Mouse (Mus musculus): ENCODE data around the gene Jak2. TPM values are rescaled to one million over a fixed set of nuclear protein-coding genes. Genes with fewer than 3 reads are reported as not detected.

Gene Jak2
- total RNA-seq (2021) = 10 to 100 TPM; 24.1 to 27.8 TPM
- long read RNA-seq, experiment 1, full-length matches to known transcripts = 11 of 23 reads
- long read RNA-seq, experiment 1, partial matches to known transcripts = 5 of 23 reads
- long read RNA-seq, experiment 1, other reads (novel, unspliced or antisense) = 7 of 23 reads
- long read RNA-seq, experiment 2, full-length matches to known transcripts = 16 of 22 reads
- long read RNA-seq, experiment 2, partial matches to known transcripts = 0 of 22 reads
- long read RNA-seq, experiment 2, other reads (novel, unspliced or antisense) = 6 of 22 reads

DNA sequence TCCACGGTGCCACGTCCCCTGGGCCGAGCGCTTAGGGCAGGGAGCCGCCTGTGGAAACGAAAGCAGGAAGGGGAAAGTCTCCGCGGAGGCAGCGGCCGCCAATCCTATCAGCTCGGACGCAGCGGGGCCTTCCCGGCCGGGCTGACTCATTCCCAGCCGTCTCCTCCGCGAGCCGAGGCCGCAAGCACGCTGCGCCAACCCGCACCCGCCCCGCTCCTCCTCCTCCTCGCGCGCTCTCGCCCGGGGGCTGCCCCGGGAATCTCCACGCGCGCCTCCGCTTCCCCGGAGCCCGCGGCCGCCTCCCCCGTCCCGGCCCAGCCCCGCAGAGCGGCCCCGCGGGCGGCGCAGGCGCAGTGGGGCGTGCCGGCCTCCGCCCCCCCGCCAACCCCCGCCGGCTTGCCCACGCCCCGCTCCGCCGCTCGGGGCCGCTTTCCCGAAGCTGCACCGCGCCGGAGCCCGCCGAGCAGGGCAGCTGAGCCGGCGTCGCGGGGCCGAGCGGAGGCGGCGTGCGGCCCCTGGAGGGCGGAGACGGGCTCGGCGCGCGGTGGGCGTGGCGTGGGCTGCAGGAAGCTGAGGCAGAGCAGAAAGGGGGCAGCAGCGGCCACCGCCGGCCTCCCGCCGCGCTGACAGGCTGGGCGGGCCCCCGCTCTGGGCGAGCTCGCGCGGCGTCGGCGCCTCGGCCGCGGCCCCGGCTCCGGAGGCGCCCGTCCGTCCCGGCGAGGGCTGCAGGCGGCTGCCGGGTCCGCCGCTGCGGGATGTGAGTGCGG, at the start of gene Jak2:
Gene Jak2 (plus strand): TSS at position 638 of the 767 bp plus-strand sequence.
- peak; percentile 84 to 89 for DNase-seq (ENCODE audit: low spot score in 2 of 2)
- intact Hi-C loops (cut with DNase I) = loop anchor here (1.0 to 10.0 kb wide), 4 partner anchors 109 to 204 kb away; partner anchors contain the start of genes Ak3 and Rcl1

DNA sequence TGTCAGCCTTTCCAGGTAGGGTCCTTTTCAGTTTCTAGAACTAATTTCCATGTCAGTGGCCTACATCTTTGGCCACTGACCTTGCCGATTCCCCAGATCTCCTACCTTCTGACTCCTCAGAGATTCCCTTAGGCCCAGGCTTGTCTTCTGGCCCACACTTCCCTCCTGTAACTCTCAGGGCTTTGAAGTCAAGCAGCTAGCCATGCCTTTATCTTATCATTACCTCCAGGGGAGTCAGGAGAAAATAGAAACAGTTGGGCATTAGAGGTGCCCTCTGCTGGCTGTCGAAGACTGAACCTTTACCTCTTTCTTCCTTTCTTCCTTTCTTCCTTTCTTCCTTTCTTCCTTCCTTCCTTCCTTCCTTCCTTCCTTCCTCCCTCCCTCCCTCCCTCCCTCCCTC, 48.3 kb upstream of the Jak2 start:
- intact Hi-C loops (cut with DNase I) = no loop called here
- no peak for DNase-seq (ENCODE audit: low spot score in 2 of 2)

DNA sequence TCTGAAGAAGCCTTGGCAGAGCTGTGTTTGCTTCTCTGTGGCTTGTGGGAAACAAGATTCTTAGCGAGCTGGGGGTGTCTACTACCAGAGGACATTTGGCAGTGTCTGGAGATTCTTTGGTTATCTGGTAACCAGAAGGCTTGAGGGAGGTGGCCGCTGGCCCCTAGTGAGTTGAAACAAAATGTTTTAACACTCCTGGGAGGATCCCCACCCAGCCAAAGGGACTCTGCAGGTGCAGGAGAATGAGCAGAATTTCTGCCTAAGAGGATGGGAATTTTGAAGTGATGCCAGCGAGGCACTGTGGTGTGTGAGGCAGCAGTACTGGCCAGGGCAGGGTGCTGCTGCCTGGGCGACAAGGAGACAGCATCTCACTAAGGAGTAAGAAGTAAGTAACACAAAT, 47.0 kb upstream of the Jak2 start:
- intact Hi-C loops (cut with DNase I) = no loop called here

DNA sequence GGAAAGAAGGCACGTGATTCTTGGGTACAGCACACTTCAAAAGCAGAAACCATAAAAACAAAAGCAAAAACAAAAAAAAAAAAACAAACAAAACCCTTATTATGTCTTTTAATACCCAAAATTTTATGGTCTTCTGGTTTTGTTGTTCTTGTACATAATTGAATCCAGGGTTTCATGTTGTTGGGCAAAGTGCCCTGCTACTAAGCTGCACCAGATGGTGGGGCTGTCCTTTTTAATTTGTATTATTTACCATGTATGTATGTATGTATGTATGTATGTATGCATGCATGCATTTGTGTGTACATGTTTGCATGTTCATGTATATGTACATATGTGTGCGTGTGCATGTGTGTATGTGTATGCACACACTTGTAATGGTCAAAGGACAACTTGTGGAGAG, 46.4 kb upstream of the Jak2 start:
- no peak for DNase-seq (ENCODE audit: low spot score in 2 of 2)
- intact Hi-C loops (cut with DNase I) = no loop called here

More for the DNA sequence above, 47.0 kb upstream of the Jak2 start:
- DNase-seq (ENCODE audit: low spot score in 2 of 2) = no peak

DNA sequence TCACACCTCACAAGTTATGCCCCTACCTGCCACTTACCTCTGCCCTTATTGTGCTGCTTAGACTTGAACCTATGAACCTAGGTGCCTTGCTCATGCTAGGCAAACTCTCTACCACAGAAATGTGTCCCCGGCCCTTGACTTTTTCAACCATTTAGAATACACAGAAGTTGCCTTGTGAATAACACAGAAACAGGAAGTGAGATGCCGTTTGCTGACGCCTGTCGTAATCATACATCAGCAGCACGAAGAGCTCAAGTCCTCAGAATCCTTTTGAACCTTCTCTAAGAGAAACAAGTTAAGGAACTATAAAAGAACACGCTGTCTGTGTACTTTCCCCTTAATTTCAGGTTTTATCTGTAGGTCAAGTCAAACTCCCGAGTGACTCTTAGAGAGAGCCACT, 41.7 kb upstream of the Jak2 start:
- intact Hi-C loops (cut with DNase I) = no loop called here
- DNase-seq (ENCODE audit: low spot score in 2 of 2) = no peak

DNA sequence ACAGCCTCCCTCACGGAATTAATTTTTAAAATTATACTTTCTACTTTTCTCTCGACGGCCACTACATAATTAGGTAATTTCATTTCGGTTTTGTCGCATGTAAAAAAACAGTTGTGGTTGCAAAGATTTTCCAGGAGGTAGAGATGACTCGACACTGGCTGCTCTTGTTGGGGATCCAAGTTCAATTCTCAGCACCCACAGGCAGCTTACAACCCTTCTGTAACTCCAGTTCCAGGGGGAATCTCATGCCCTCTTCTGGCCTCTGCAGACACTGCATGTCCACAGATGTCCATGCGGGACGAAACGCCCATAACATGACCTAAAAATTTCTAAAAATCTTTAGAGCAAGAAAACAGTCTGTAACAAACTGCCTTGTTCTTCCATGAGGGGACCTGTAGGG, 41.3 kb upstream of the Jak2 start:
- no peak for DNase-seq (ENCODE audit: low spot score in 2 of 2)
- intact Hi-C loops (cut with DNase I) = no loop called here

DNA sequence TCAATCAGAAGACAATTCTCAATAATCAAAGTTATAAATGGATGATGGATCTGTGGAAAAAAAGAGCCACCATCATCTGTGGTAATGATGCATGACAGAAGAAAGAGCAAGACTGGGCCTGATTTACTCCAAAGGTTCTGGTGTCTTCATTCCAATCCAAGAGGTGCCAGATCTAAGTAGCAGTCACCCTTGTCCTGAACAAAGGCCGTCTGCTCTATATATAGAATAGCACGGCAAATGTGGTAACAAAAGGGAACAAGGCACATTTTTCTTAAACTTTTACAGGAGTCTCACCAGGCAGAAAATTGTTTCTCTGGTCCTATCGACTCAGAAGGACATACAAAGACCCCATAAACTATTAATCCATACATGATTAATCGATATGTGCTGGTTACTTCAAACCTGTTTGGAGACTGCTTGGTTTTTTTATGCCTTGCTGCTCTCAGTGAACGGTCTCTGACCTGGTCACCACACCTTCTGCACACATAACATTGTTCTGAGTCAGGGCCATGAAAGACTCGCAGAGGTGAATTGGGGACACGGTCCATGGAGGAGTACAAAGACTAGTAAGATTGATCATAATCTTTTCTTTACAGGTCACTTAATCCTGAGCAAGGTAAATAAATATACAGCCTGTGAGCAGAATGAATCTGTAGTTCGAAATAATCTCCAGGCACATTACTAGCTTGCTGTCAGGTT, 35.7 kb upstream of the Jak2 start:
- intact Hi-C loops (cut with DNase I) = no loop called here

DNA sequence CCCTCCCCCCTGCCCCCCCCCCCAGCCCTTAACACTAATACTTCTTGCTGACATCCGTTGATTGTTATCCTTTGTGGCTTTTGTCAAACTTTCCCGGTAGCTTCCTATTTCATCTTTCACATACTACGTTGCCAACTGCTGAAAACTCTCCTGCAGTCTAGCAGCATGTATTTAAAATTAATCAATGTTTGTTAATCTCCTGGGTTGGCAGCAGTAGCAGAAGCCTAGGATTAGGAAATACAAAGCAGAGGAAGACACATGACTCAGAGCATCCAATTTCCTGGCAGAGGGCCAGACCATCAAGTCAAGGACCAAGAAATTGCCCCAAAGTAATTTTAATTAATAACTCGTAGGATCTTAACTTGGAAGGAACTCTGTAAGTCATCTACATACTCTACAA, 29.8 kb upstream of the Jak2 start:
- no peak for DNase-seq (ENCODE audit: low spot score in 2 of 2)
- intact Hi-C loops (cut with DNase I) = no loop called here

More for the DNA sequence above, 35.7 kb upstream of the Jak2 start:
- DNase-seq (ENCODE audit: low spot score in 2 of 2) = no peak

DNA sequence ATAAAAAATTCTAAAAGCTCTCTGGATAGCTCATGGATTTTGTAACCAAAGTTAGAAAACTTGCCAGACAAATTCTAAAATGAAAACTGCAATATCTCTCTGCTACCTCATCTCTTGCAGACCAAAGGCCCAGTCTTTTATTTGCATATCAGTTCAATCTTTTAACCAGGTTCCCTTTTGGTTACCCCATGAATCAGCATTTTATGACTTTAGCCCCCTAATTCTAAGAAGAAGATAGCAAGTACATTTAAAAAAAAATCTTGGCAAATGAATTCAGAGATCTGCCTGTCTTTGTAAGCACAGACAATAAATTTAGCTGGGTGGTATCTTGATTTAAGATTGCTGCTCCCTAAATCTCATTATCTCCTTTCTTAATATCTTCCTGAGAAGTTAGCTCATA, 26.7 kb upstream of the Jak2 start:
- DNase-seq (ENCODE audit: low spot score in 2 of 2) = no peak
- intact Hi-C loops (cut with DNase I) = no loop called here

DNA sequence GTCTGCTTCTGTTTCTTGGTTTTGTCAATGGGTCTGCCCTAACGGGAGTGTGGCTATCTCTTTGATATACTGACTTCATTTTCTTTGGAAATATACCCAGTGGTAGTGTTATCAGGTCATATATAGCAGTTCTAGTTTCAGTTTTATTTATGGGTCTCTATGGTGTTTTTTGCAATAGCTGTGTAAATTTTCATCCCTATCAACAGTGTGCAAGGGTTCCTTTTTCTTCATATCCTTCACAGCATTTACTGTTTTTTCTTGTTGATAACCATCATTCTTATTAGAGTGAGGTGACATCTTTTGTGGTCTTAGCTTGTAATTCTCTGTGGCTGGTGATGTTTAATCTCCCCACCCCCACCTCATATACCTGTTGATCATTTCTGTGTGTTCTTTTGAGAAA, 24.6 kb upstream of the Jak2 start:
- no peak for DNase-seq (ENCODE audit: low spot score in 2 of 2)
- intact Hi-C loops (cut with DNase I) = no loop called here

DNA sequence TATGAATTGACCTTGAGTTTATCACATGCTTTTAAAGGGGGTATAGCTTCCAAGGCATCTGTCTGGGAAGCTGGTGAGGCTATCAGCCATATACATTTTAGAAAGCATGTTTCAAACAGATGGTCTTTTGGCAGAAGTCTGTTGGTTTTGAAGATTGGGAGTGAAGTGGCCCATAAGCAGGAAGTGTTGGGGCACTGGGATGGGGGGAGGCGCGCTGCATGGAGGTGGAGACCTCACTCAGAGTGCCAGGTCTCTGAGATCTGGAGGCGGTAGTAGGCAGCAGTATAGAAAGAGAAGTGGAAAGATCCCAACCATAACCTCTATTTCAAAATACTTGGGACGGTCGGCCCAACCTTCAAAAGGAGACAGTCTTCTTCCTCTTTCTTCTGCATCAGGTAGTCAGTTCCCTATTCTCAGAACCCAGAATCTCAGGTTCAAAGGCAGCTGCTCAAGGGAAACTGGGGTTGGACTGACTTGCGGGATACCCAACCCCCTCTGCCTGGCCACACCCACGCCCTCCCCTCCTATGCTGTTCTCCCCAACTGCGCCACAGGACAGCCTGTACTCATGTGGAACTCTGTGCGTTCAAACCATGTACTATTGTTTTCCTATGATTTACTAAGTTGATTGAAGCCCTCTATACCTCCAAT, 23.6 kb upstream of the Jak2 start:
- intact Hi-C loops (cut with DNase I) = no loop called here

DNA sequence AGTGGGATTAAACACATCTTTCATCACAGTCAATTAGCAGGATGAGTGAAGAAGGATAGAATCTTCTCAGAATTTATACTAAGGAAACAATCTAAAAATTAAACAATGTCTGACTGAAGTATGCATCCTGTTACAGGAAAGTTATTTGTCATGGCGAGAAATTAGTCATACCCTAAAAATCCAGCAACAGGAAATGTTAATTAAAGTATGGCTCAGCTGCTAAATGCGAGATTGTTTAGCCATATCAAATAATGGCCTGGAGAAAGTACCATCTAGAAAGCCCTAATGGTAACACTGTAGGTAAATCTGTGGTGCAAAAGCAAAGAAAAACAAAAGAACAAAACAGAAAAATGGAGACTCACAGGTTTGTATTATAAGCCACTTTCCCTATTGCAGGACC, 22.6 kb upstream of the Jak2 start:
- DNase-seq (ENCODE audit: low spot score in 2 of 2) = no peak
- intact Hi-C loops (cut with DNase I) = no loop called here

More for the DNA sequence above, 23.6 kb upstream of the Jak2 start:
- DNase-seq (ENCODE audit: low spot score in 2 of 2) = no peak

DNA sequence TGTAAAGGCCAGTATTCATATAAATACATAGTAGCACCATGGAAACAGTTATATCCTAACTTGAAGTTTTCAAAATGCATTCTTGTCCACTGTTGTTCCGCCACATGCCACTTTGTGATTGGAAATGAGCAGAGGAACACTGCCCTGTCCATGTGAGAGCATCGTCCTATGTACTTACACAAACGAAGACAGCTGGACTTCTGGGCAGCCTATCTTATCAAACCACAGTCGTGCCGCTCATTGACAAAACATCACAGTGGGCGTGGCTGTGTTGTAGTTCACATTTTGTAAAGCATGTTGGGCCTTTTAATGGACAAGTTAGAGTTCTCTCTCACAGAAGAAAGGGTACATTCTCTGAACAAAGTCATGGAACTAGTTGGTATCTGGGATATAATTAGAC, 18.9 kb upstream of the Jak2 start:
- intact Hi-C loops (cut with DNase I) = no loop called here
- DNase-seq (ENCODE audit: low spot score in 2 of 2) = no peak

DNA sequence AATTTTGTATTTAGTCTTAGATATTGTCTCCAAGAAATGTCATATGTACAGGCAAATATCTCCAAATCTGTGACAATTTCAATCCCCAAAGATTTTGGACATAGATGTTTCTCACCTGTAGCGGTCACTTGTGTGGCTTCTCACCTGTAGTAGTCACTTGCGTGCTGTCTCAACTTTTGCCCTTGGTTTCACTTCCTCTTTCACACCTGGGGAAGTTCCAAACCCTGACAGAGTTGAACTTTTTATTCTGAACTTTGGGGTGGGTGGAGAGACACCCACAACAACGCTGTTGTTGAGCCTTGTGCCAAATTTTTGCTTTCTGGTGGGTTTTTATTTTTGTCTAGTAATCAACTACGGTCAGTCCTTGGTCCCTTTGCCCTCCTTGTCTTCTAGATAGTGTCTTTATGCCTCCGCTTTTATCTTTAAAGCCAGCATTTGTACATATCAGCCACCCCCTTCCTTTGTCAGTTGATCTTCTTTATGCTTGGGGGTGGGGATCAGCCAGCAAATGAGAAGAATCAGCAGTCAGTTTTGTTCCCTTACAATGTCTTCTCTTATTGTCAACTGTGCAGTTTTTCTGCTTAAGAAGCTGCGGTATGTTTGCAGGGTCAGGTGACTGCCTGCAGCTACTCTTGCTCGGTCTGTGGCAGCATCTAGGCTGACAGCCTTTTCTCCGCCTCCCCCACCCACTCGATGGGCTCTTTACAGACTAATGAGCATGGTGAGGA, 14.8 kb upstream of the Jak2 start:
- intact Hi-C loops (cut with DNase I) = no loop called here

DNA sequence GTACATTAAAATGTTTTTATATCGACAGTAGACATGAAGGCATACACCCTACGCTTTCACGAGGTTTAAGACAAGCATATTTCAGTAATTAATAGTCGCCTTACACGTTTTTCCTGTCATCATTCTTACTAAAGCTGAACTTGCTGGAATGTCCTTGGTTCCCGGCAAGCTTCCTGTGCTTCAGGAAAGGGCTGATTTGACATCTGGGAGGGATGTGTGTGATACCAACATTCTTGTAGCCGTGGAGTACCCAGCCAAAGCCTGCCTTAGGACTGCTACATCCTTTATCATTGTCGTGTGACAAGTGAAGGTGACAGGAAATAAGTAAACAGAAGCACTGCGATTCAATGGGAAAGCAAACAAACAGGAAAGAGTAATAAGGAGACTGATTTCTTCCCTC, 13.5 kb upstream of the Jak2 start:
- DNase-seq (ENCODE audit: low spot score in 2 of 2) = no peak
- intact Hi-C loops (cut with DNase I) = no loop called here

More for the DNA sequence above, 14.8 kb upstream of the Jak2 start:
- DNase-seq (ENCODE audit: low spot score in 2 of 2) = no peak

DNA sequence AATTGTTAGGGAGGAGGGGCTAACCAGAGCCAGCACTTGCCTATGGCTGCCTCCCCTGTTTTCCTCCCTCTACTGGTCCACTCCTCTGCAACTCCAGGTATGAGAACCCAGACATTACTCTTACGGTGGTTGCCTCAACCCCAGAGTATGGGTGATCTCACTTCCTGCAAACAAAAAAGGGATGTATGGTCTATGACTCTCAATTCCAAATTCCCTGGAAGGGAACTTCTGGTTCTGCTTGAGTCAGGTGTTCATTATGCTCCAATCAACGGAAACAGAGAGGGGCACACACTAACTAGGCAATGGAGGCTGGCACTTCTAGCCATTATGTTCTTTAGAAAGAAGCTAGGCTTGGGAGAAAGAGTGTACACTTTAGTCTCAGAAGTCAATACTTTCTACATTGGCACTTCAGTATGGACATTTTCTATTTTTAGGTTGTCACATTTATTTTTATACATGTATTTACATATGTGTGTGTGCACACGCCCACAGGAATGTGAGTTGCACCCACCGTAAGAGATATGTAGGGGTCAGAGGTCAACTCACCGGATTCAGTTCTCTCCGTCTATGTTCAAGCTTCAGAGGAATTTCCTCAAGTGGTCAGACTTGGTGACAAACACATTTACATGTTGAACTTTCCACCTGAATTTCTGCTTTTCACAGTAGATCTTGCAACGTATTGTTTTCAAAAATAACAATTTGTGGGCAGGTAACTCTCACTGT, 12.0 kb upstream of the Jak2 start:
- no peak for DNase-seq (ENCODE audit: low spot score in 2 of 2)
- intact Hi-C loops (cut with DNase I) = no loop called here

DNA sequence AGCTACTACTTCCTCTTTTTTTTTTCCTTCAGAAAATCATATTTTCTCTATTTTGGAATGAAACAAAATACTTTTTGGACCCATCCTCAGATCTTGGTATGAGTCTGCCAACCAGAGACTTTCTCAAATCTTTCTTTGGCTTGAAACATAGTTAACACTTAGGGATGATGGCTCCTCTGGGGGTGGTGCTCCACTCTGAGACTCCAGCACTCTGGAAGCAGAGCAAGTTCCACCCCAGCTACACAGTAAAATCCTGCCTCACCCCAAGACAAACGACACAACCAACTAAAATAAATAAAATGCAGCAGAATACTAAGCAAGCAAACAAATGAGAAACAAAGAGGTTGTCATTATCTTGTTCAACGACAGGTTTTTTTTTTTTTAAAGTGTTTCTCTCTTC, 11.0 kb upstream of the Jak2 start:
- DNase-seq (ENCODE audit: low spot score in 2 of 2) = no peak
- intact Hi-C loops (cut with DNase I) = no loop called here

DNA sequence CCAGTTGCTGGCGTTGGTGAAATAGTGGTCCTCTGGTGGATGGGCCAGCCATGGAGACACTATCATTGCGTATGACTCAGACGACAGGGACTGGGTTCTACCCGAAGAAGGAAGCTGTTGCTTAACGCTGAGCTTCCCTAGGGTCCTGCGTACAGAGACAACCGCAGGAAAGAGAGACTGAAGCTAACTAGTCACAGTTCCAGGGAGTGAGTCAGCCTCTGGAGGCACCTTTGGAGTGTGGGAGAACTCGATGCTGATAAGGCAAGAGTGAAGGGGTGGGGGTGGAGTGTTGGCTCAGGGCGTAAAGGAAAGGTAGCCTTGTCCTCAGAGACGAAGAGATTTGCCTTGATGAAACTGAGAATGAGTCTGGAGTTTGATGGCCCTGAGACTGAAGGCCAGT, 10.0 kb upstream of the Jak2 start:
- no peak for DNase-seq (ENCODE audit: low spot score in 2 of 2)
- intact Hi-C loops (cut with DNase I) = no loop called here

DNA sequence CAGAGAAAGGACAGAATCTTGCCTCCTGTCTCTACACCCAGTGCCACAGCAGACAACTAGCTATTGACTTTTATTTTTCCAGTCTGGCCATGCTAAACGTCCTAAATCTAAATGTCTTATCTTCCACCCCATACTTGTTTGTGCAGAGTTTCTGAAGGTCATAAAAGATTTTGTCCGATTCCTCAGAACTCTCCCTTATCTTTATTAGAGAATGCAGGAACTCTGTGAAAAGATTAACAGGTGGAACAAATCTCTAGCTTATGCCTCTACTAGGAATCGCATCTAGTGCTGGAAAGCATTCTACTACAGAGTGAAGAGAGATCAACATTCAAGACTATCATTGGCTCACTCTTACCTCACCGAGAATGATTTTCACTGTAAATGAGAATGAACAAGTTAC, 1.7 kb upstream of the Jak2 start:
- intact Hi-C loops (cut with DNase I) = loop anchor here (5.0 to 10.0 kb wide), 3 partner anchors 108 to 188 kb away; partner anchors contain the start of gene Rcl1

More for the DNA sequence above, 1.7 kb upstream of the Jak2 start:
- no peak for DNase-seq (ENCODE audit: low spot score in 2 of 2)

Data from left cerebral cortex, postnatal 14 days (tissue).